Mouse (Mus musculus) midbrain, embryonic 14.5 days (tissue): ENCODE measurements around the gene Calhm1. TPM values are rescaled to one million over a fixed set of nuclear protein-coding genes. Genes with fewer than 3 reads are reported as not detected.

Experiments used
- ATAC-seq: fragments of 200-750 bp; cut with Nextera tagmentation; 2 replicates; pipeline ENCODE4 v1.8.0; 2017; ENCODE audit warnings: moderate number of reproducible peaks, moderate library complexity; ENCODE audit not compliant: low FRiP score, low TSS enrichment
- DNase-seq: peaks from one replicate; pipeline ENCODE4 v3.0.0-alpha.2; 2015
- H3K27ac ChIP-seq: fragments of 300-500 bp; sonication (generic); replicated peaks from 2 replicates; pipeline ENCODE4 v1.5.1; 2014; ENCODE audit warnings: mild to moderate bottlenecking, low read depth, low read length, moderate library complexity
- H3K27me3 ChIP-seq: fragments of 300-500 bp; sonication (generic); 2 replicates; pipeline ENCODE4 v1.6.1; 2014; ENCODE audit warnings: low read length, control low read depth, mixed read lengths; ENCODE audit not compliant: control insufficient read depth, insufficient read depth
- H3K36me3 ChIP-seq: fragments of 300-500 bp; sonication (generic); 2 replicates; pipeline ENCODE4 v1.6.1; 2014; ENCODE audit warnings: low read length, control low read depth; ENCODE audit not compliant: control insufficient read depth, insufficient read depth
- H3K4me1 ChIP-seq: fragments of 300-500 bp; sonication (generic); 2 replicates; pipeline ENCODE4 v1.6.1; 2014; ENCODE audit warnings: mild to moderate bottlenecking, antibody characterized with exemption, low read length, control low read depth; ENCODE audit not compliant: control insufficient read depth, insufficient read depth
- H3K4me2 ChIP-seq: fragments of 300-500 bp; sonication (generic); 2 replicates; pipeline ENCODE4 v1.6.1; 2014; ENCODE audit warnings: mild to moderate bottlenecking, low read length, moderate library complexity
- H3K4me3 ChIP-seq: fragments of 300-500 bp; sonication (generic); replicated peaks from 2 replicates; pipeline ENCODE4 v1.5.1; 2014; ENCODE audit warnings: low read depth, low read length
- H3K9ac ChIP-seq: fragments of 300-500 bp; sonication (generic); replicated peaks from 2 replicates; pipeline ENCODE4 v1.6.1; 2014; ENCODE audit warnings: mild to moderate bottlenecking, low read length, moderate library complexity
- H3K9me3 ChIP-seq: fragments of 300-500 bp; sonication (generic); 2 replicates; pipeline ENCODE4 v1.6.1; 2016; ENCODE audit warnings: low read length, control low read depth, mixed read lengths; ENCODE audit not compliant: control insufficient read depth
- WGBS: fragments of 180-500 bp; shearing (Covaris S2); extraction: QIAGEN DNeasy Blood & Tissue Kit; methylation state at CpG from one replicate; pipeline ENCODE4 v1.1.7; 2014; 5-methylcytosine and 5-hydroxymethylcytosine counted together
- polyA plus RNA-seq: library from polyadenylated mRNA; unstranded; fragments of >200 nt; fragmentation: Nextera tagmentation; extraction: Ambion mirVana; gene quantifications from 2 replicates; pipeline ENCODE4 v1.2.1, GENCODE M21; 2014

The Calhm1 gene
- polyA plus RNA-seq, 1 experiment from 2014 or later: not detected

DNA sequence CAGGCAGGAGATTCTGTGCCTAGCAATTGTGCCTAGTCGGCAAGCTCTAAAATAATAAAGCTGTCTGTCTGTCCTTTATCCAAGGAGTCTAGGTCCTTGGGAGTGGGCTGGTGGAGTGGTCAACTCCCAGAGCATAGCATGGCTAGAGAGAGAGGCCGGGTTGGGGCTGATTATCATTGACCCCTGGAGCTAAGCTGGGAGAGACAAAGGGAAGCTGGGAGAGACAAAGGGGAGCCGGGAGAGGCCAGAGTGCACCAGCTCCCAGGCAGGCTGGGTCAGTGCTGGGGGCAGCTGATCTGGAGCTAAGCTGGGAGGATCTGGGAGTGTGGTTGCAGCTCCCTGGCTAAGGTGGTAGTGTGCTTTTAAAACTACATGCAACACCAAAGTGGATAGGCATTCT is 22.7 kb upstream of the Calhm1 start:
- H3K36me3 ChIP-seq: no peaks in the 10 kb centered on the region
- WGBS: 9% methylated on average over 3 of the region's 3 CpGs
- no peak for DNase-seq

DNA sequence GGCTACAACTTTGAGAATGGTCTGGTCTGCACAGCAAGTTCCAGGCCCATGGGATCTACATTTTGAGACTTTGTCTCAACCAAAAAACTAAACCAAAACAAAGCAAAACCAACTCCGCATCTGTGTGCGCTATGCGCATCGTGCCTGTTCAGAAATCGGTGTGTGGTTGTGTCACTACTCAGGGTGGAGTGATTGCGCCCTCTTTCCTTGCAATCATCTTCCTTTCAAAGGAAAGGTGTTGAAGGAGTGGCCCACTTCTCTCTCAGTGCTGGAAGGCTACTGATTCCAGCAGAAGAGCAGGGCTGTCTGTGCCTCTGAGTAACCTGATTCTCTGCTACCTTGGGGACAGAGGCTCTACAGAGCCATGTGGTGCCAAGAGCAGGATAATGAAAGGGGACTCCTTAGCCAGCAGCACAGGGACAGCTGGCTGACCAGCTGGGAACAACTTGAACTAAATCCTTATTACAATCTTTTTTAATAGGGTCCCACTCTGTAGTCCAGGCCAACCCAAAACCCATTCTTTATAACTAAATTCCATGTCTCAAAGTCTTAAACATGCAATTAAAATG is 19.2 kb upstream of the Calhm1 start:
- no peak overlapping the region for H3K4me2 ChIP-seq
- ATAC-seq: no peak
- H3K9me3 ChIP-seq: no peaks in the 10 kb centered on the region
- H3K4me3 ChIP-seq: no peak overlapping the region
- H3K4me1 ChIP-seq: no peaks in the 10 kb centered on the region
- H3K36me3 ChIP-seq: no peaks in the 10 kb centered on the region
- 94% methylated on average over 6 of the region's 6 CpGs for WGBS
- H3K27ac ChIP-seq: no peak overlapping the region
- DNase-seq: no peak
- no peaks in the 10 kb centered on the region for H3K27me3 ChIP-seq
- H3K9ac ChIP-seq: no peak overlapping the region

More for the DNA sequence above, 22.7 kb upstream of the Calhm1 start:
- no peak overlapping the region for H3K4me3 ChIP-seq
- H3K27me3 ChIP-seq: no peaks in the 10 kb centered on the region
- H3K4me1 ChIP-seq: no peaks in the 10 kb centered on the region
- no peak overlapping the region for H3K27ac ChIP-seq
- H3K4me2 ChIP-seq: no peak overlapping the region
- H3K9ac ChIP-seq: no peak overlapping the region
- ATAC-seq: no peak
- no peaks in the 10 kb centered on the region for H3K9me3 ChIP-seq

DNA sequence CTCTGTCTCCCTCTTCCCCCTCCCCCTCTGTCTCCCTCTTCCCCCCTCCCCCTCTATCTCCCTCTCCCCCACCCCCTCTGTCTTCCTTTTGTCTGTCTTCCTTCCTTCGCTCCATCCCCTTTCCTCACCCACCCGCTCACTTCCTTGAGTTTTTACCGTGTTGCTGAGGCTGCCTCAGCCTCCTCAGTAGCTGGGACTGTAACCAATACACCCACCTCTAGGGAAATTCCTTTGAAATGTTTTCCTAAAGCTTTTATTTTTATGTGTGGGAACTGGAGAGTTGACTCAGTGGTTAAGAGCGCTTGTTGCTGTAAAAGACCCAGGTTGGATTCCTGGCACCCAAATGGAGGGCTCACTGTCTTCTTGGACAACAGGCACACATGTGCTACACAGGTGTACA is 17.6 kb upstream of the Calhm1 start:
- Histone ChIP-seq H3K27ac (no peak overlapping the region), H3K36me3 (no peaks in the 10 kb centered on the region), H3K9ac (no peak overlapping the region), H3K4me1 (no peaks in the 10 kb centered on the region), H3K27me3 (no peaks in the 10 kb centered on the region), H3K9me3 (no peaks in the 10 kb centered on the region), H3K4me2 (no peak overlapping the region), H3K4me3 (no peak overlapping the region)
- DNase-seq: no peak
- 70% methylated on average over 4 of the region's 4 CpGs for WGBS
- no peak for ATAC-seq

DNA sequence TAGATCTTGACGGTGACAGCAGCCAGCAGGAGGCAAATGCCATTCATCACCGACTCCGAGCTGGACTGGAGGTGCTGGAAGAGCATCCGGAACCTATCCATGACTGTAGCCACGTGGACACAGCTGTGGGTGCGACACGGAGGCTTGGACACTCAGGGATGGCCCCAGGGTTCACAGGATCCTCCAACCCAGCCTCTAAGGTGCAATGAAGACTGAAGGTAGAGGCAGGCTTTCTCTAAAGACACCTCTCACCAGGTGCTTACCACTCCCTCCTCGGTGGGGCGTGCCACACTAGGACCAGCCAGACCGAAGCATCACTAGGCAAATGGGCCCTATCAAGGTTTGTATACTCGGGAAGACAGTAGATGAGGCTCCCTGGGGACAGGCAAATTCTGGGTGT is 13.6 kb upstream of the Calhm1 start, which contains the start of gene Calhm3:
Gene Calhm3 (minus strand): TSS at position 101 of the 400 bp plus-strand sequence.
- Histone ChIP-seq H3K27ac (no peak within 1 kb of the TSS), H3K9me3 (no peaks in the 10 kb centered on the region), H3K4me1 (no peaks in the 10 kb centered on the region), H3K9ac (no peak within 1 kb of the TSS), H3K4me3 (no peak within 1 kb of the TSS), H3K27me3 (no peaks in the 10 kb centered on the region), H3K4me2 (no peak within 1 kb of the TSS), H3K36me3 (no peaks in the 10 kb centered on the region)
- ATAC-seq: no peak
- 85% methylated on average over 11 of the region's 11 CpGs for WGBS
- DNase-seq: no peak

DNA sequence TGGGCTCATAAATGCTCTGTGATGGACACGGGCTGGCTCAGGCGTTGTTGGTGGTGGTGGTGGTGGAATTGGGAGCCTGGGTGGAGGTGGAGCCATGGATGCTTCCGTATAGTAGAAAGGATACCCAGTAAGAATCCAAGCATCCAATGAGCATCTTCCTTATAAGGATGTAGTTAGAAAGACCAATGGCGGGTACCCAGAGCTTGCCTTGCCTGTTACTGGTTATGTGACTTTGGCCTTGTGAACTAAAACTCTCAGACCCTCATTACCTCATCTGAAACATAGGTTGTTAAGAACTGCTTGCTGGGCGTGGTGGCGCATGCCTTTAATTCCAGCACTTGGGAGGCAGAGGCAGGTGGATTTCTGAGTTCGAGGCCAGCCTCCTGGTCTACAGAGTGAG is 9.7 kb upstream of the Calhm1 start:
- no peak overlapping the region for H3K4me2 ChIP-seq
- 90% methylated on average over 7 of the region's 7 CpGs for WGBS
- no peaks in the 10 kb centered on the region for H3K36me3 ChIP-seq
- no peaks in the 10 kb centered on the region for H3K27me3 ChIP-seq
- no peak for ATAC-seq
- no peak for DNase-seq
- no peak overlapping the region for H3K4me3 ChIP-seq
- no peak overlapping the region for H3K9ac ChIP-seq
- H3K9me3 ChIP-seq: no peaks in the 10 kb centered on the region
- H3K4me1 ChIP-seq: no peaks in the 10 kb centered on the region; the same call in 1 of the 2 replicates
- H3K27ac ChIP-seq: no peak overlapping the region

DNA sequence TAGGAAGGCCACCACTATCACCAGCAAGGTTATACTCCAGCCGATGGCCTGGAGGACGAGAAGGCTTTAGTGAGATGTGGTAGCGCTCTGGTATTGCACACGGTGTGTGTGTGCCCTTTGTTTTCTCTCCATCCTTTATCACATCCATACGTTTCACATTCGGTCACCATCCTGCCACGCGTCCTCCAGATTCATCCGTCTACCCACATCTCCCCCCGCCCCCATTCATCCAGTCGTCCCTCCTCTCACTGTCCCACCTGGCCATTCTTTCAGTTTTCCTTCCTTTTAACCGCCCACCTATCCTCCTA is 8.0 kb upstream of the Calhm1 start:
- Histone ChIP-seq H3K4me1 (no peaks in the 10 kb centered on the region; the same call in 1 of the 2 replicates), H3K36me3 (no peaks in the 10 kb centered on the region), H3K9me3 (no peaks in the 10 kb centered on the region), H3K4me3 (peak overlapping the region; percentile 34), H3K27ac (no peak overlapping the region), H3K9ac (peak overlapping the region; percentile 36), H3K27me3 (no peaks in the 10 kb centered on the region), H3K4me2 (peak overlapping the region; percentile 56)
- no peak for ATAC-seq
- no peak for DNase-seq
- 56% methylated on average over 12 of the region's 12 CpGs for WGBS

DNA sequence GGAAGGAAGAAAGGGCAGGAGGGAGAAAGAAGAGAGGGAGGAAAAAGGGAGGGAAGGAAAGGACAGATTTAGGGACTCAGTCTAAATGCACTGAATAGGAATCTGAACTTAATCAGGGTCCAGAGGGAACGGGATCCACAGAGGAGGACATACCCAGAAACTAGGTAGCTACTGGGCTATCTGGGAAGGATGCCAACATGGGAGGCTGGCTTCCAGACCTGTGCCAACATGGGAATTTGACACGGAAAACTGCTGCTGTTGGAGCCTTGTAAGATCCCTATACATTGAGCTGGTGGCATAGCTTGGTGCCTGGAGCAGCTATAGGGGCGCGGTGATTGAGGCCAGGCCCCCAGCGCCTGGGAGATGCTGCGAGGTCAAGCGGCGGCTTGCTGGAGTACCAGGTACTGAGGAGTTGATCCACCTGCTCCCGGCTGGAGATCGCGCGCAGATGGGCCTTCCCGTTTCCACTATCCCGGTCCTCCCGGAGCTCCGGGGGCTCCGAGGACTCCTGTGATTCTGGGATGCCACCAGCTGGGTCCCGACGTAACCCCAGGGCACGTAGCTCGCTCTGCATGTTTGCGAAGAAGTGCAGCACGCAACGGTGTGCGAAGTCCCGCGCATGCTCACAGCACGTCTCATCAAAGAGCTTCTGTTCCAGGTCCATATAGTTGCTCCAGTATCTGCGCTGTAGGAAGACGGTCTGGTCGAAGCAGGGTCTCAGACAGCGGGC is 7.4 kb upstream of the Calhm1 start:
- peak overlapping the region; percentile 36 for H3K9ac ChIP-seq
- peak; percentile 75 for DNase-seq
- no peak for ATAC-seq

DNA sequence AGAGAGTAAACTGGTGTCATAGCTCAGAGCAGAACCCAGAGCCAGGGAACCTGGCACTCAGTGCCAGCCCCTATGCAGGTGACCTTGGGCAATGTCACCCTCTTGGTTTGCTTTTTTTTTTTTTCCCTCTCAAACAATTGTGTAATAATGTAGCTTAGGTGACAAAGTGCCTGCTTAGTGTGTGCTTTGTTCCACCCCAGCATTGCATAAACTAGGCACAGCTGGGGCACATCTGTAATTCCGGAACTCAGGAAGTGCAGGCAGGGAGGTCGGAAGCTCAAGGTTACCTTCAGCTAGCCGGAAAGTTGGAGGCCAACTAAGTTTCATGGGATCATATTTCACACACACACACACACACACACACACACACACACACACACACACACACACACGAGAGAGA is 5.8 kb upstream of the Calhm1 start:
- no peaks in the 10 kb centered on the region; the same call in 1 of the 2 replicates for H3K4me1 ChIP-seq
- no peak overlapping the region for H3K4me2 ChIP-seq
- DNase-seq (no peak), ATAC-seq (no peak)
- no peak overlapping the region for H3K27ac ChIP-seq
- no peak overlapping the region for H3K4me3 ChIP-seq
- no peaks in the 10 kb centered on the region for H3K9me3 ChIP-seq
- H3K36me3 ChIP-seq: no peaks in the 10 kb centered on the region
- WGBS: 67% methylated on average over 4 of the region's 4 CpGs
- no peak overlapping the region for H3K9ac ChIP-seq
- no peaks in the 10 kb centered on the region for H3K27me3 ChIP-seq

More for the DNA sequence above, 7.4 kb upstream of the Calhm1 start:
- WGBS: 26% methylated on average over 32 of the region's 32 CpGs
- Histone ChIP-seq H3K27ac (no peak overlapping the region), H3K4me2 (peak overlapping the region; percentile 56), H3K27me3 (no peaks in the 10 kb centered on the region), H3K9me3 (no peaks in the 10 kb centered on the region), H3K4me1 (no peaks in the 10 kb centered on the region; the same call in 1 of the 2 replicates), H3K36me3 (no peaks in the 10 kb centered on the region), H3K4me3 (peak overlapping the region; percentile 34)

DNA sequence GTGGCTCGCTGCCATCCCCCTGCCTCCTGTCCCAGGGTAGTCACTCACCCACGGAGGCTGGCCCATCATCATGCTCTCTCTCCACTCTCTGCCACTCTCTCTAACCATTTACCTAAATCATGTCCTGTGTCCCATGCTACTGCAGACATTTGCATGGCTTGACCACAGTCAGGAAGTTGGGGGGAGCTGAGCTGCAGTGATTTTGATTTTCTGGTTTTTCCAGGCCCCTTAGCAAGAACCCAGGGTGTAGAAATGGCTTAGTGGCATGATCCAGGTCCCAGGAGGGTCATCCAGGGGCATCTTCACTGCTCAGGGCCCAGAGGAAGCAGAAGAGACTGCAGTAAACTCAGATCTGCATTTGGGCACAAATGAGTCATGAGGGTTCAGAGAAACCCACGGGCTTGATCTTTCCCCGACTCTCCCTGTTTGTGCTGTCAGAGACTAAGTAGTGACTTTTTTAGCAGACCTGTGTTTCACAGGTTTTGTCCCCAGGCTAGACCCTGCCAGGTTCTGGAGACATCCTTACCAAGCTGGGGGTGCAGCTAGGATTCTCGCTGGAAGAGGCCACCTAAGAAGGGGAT is 4.3 kb upstream of the Calhm1 start:
- Histone ChIP-seq H3K4me1 (no peaks in the 10 kb centered on the region; the same call in 1 of the 2 replicates), H3K36me3 (no peaks in the 10 kb centered on the region), H3K4me2 (no peak overlapping the region), H3K9me3 (no peaks in the 10 kb centered on the region), H3K9ac (no peak overlapping the region), H3K27ac (no peak overlapping the region), H3K4me3 (no peak overlapping the region), H3K27me3 (no peaks in the 10 kb centered on the region)
- DNase-seq (no peak), ATAC-seq (no peak)
- WGBS: 87% methylated on average over 5 of the region's 5 CpGs
